Mouse (Mus musculus) induced T-regulatory cell, adult 2 months (primary cell): ENCODE data around the gene Nsun7.
"Not testable (repeated sequence)": the region's sequence is repeated elsewhere in the genome, so short reads cannot be mapped to it uniquely, and the experiment has no call there.

ENCODE experiments used
- DNase-seq: peaks from one replicate; pipeline ENCODE4 v3.0.0-alpha.2; 2012; ENCODE audit warnings: low read depth

The Nsun7 gene

DNA sequence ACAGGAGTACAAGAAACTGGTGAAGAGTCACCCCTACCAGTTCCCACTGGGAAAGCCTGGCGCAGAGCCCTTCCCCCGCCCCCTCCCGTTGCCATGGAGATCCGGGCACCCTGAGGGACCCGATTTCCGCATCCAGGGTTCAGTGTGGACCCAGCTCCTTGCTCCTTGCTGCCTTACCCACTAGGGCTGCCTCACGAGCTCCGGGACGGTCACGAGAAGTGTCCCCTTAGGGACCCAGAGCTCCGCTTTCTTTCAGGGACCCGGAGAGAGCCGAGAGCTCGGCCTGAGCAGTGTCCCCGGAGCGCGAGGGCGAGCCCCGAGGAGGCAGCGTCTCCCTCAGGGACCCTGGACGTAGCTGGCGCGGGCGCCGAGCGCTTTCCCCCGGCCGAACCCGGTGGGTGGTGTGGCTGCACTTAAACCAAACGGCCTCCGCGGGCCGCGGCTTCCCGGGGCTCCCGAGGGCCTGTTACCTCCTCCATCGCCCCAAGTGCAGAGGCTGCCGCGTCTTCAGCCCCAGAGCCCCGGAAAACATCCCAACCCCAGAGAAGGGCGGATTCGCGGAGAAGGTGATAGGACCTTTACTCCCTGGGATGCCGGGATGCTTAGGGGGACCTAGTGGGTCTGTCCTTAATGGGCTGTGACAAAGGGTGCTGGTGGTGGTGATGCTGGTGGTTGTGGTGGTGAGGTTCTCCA is at the start of gene Nsun7:
Gene Nsun7 (plus strand): TSS at position 142 of the 693 bp plus-strand sequence.
- peak; percentile 76 for DNase-seq

DNA sequence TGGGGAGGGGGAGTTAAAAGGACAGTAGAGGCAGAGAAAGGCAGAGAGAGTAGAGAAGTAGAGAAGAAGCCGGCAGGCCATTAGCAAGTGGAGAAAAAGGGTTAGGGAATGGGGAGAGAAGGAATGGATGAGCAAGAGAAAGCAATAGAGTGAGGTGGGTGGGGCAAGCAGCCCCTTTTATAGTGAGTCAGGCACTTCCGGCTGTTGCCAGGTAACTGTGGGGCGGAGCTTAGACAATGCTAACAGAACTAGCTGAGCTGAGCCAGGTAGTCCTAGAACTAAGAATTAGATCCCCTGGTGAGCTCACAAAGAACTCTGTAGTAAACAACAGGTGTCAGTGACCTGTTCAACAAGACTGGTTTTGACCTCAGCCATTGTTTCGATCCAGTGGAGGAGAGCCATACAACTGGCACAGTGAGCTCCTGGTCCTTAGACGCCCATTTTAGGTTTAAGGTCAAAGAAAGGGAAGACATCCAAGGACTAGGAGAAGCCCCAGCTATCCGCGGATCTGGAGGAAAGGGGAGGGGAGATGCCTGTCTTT is 45.2 kb upstream of the Nsun7 start:
- no peak for DNase-seq

DNA sequence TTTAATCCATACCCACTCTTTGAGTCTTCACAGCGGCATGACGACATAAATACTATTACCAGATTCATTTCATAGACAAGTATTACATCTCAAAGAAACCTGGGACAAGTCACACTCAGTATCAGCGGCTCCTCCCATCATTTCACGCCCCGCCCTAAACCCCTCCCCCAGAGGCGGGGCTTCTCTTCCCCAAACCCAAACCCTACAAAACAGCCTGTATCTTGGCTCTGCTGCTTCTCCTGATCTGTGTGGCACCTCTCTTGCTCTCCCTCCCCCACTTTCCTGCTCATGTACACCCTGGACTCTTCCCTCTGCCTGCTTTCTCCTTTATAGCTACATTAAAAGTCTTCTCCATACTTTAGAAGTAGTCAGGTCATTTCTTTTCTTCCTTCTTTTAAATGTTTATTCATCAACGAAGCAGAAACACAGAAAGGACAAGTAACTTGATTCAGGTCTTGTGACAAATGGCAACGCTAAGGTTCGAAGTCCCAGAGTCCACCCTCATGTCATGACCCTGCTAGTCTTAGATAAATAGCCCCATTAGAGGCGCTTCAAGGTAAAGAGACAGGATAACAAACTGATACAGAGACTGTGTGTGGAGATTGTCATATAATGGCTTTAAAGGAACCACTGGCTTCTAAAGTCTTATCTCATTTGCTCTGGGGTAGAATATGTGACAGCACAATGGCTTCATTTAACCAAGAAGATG is 44.0 kb upstream of the Nsun7 start:
- peak; percentile 35 for DNase-seq

DNA sequence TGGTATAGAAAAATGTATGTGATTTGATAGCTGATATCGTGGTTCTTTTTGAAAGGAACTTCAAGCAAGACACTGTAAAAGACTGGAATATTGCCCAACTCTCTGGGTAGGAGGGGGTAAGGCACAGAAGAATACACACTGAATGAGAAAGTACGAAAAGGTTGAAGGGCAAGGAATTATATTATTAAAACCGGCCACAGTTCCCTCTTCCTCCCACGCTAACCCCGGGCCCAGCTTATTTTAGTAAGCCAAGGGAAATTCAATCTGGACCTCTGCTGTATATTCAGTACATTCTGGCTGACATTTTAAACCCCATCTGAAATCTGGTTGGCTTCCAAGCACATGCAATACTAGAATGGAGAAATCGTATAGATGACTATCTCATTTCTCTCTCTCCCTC is 40.0 kb upstream of the Nsun7 start:
- DNase-seq, result no peak

DNA sequence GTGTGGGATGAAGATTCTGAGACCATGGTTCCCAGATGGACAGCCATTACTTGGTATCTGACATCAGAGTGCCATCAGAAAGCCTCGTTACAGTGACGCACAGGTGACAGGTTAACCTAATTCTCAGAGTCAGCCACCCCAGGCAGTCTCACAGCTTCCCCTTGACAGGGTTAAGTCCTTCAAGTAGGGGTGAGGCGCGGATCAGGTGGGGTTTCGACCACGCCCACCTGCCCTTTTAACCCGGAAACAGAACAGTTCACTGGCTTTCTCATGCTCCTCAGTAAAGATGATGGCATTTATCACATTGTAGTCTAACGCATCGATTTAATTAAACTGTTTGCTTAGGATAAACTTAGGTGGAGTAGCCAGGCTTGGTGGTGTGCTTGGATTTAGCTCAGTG is 39.1 kb upstream of the Nsun7 start:
- DNase-seq, result no peak

DNA sequence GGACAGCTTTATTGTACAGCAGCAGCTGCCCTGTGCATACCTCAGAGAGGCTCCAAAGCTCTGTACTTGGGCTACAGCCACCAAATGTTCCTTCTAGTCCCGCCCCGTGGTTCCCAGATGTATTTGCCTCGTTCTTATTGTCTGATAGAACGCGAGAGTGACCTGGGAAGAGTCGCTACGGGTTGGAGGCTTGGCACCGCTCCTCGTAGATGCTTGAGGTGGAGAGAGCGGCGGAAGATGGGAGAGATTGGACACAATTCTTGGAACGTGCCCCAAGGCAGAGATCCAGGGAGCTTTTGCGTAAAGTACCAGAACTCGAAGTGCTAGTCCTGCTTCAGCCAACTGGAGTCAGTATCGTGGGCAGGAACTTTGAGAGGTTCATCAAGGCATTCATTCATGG is 36.8 kb upstream of the Nsun7 start:
- no peak for DNase-seq

DNA sequence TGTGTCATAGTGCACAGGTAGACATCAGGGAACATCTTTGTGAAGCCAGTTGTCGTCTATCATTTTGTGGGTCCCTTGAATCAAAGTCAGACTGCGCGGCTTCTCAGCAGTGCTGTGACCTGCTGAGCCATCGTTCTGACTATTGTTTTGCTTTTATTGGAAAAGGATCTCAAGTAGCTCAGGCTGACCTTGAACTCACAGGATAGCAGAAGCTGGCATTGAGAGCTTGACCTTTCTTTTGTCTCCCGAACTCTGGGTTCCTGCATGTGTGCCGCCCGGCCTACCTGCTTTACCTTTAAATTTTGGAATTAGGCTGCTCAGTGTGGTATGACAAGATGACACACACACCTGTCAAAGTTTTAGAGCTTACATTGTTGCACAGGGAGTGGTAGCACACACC is 33.2 kb upstream of the Nsun7 start:
- no peak for DNase-seq

DNA sequence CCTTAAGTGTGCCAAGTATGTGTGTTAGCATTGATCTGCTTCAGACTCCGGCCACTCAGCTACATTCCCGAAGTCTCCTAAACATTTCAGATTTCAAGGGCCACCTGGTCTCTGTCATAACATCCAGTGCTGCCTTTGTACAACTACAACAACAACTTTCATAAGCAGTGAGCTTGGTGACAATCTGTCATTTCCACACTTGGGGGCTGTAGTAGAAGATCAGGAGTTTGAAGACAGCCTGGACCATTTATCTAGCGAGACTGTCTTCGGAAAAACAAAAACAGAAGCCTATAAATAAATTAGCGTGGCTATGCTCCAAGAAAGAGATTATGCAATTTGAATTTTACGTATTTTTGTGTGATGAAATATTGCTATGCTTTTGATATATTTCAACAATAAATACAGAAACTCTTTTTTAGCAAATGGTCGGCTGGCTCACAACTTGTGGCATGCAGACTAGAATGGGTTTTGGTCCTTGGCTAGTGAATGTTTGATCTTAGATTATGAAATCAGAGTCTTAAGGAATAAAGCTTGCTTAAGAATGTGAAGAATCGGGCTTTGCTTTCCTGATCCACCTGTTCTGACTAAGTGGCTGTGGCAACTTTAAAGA is 27.9 kb upstream of the Nsun7 start:
- no peak for DNase-seq

DNA sequence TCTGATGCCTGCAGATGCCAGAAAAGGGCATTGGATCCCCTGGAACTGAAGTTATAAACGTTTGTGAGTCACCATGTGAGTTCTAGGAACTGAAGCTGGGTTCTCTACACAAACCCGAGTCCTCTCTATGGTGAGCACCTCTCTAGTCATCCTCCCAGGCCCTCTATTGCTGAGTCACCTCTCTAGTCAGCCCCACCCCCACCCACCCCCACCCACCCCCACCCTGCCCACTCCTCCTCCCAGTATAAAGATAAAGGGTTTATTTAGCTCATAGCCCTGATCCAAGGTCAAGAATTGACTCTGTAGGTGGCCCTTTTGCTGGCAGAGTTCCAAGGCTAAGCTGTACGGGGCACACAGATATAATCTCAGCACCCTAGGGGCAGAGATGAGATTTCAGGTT is 27.2 kb upstream of the Nsun7 start:
- no peak for DNase-seq

DNA sequence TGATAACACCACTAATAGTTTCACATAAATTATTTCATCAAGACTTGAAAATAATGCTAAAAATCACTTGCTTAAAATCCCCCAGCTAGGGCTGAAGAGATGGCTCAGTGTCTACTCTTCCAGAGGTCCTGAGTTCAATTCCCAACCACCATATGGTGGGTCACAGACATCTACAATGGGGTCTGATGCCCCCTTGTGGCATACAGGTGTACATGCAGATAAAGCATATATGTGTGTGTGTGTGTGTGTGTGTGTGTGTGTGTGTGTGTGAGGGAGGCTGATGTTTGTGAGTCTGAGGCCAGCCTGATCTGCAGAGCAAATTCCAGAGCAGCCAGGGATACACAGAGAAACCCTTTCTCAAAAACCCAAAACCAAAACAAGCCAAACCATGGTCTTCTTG is 17.8 kb upstream of the Nsun7 start:
- peak; percentile 66 for DNase-seq

DNA sequence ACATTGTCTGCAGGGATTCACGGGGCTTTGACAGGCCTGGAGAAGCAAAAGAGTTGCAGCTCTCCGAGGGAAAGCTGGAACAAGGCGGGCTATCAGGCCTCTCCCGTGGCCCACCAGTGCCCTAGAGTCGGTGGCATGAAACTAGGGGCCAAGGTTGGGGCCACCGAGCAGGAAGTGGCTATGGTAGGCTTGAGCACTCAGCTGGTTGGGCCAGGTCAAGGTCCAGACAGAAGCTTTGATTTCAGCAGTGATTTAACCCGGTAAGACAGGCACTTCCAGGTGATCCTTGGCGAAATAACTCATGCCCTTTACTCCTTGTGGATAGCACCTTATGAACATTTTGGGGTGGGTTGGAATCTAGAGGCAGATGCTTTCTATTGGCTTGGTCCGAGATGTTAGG is 16.2 kb upstream of the Nsun7 start:
- no peak for DNase-seq

DNA sequence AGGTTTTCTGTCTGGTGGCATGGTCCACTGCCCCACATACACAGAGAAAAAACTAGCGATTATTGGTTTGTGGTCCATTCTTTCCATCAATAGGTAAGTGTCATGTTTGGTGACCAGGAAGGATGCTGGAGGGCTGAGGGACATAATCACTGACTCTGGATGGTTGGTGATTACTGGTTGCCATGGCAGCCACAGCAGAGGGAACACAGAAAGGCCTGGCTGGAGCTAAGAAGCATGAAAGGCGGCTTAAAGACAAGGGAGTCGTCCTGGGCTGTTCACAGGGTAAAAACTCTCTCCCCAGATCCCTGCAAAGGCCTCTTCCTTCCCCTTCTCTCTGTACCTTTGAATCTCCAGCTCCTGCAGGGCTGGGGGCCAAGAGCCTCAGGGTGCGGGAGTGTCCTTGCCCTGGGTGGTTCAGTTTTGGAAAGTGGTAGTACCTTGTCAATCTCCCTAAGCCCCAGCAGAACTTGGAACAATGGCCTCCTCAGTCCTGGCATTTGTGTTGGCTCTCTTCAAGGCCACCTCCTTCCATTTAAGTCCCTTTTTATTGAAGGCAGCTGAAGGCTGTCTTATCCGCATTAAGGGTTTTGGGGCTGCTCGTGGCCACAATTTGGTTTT is 15.5 kb upstream of the Nsun7 start:
- DNase-seq, result no peak

DNA sequence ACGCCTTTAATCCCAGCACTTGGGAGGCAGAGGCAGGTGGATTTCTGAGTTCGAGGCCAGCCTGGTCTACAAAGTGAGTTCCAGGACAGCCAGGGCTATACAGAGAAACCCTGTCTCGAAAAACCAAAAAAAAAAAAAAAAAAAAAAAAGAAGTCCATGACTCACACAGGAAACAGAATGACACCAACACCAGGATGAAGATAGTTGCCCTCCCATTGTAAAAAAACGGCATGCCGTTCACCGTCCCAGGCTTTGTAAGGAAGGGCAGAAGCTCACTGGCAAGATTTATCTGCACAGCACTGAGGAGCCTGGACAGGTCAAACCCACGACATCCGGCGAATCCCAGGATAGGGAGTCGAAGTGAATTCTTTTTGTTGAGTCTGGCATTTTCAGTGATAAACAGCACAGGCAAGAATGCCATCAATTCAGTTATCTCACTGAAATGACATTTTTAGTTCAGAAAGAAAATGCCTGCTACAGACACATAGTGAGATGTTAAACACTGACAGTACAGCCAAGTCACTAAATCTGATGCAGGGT is 13.7 kb upstream of the Nsun7 start:
- no peak for DNase-seq

DNA sequence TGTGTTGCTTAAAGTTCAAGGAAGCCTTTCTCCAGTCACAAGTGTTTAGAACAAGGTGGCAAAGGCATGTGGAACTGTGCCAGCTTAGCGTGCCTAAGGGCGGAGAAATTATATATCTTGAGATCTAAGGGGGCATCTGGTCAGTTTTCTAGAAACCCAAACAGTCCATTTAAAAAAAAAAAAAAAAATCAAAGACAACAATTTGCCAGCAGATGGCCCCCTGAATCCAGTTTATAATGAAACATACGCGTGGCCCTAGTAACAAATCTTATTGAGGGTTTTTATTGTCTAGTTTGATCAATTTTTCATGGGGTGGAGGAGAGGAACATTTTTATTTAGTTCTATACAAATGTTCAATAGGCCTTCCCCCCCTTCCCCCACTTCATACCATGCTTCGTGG is 6.5 kb upstream of the Nsun7 start:
- DNase-seq, result no peak

DNA sequence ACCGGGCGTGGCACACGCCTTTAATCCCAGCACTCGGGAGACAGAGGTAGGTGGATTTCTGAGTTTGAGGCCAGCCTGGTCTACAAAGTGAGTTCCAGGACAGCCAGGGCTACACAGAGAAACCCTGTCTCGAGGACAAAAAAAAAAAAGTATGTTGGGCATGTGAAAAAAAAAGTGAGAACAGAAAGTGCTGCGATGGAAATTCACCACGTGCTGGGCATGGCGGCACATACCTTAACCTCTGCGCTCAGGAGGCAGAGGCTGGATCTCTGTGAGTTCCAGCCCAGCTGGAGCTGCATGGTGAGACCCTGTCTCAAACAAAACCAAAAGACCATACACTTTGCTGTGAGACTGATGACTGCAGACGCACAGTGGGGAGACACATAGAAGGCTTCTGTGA is 4.7 kb upstream of the Nsun7 start:
- DNase-seq, result no peak

DNA sequence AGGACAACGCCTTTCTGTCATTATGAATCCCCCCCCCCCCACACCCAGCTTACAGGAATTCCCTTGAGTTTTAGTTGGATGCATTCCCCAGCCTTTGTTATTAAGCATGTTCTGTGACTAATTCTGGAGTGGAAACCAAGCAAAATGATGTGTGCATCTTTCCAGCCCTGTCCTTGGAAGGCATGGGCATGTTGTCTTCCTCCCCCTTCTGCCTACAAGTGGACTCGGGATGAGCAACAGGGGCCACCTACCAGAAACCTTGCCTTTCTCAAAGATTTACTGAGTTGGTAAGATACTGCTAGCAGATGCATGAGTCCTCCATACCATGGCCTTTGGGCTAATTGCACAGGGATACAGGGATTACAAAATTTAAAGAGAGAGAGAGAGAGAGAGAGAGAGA is 697 bp upstream of the Nsun7 start:
- DNase-seq, result no peak

DNA sequence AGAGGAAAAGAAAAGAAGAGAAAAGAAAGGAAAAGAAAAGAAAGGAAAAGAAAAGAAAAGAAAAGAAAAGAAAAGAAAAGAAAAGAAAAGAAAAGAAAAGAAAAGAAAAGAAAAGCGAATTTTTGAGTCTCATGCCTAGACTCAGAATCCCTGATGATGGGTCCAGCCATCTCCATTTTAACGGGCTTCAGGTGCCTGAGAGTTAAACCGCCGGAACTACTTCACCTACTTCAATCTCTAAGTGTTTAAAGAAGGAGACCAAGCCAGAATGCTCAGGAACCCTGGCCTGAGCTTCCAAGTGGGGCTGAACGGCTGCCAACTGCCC is 304 bp upstream of the Nsun7 start:
- DNase-seq, result not testable (repeated sequence)

DNA sequence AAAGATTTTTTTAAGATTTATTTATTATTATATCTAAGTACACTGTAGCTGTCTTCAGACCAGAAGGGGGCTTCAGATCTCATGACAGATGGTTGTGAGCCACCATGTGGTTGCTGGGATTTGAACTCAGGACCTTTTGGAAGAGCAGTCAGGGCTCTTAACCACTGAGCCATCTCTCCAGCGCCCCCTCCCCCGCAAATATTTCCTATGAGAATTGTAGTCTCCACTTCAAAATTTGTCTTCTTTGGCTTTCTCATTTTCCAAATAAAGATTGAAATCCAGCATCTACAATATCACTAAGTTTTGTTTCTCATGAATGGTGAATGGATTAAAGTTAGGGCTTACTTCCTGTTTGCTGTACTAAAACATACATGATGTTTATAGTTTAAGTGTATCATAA is 2.8 kb downstream of the Nsun7 start:
- no peak for DNase-seq

DNA sequence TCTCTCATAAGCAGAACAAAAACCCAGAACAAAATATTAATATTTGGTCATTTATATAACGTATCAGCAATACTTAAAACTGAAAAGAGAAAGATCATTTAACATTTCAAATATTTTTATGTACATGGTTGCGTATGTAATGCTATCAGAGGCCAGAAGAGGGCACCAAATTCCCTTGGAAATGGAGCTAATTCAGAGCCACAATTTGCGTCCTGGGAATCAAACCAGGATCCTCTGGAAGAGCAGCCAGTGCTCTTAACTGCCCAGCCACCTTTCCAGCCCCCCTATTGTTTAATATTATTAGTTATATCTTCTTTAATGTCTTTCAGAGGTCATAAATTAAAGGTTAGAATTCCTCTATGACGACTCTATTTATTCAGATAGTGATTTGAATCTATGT is 3.7 kb downstream of the Nsun7 start:
- peak; percentile 68 for DNase-seq

DNA sequence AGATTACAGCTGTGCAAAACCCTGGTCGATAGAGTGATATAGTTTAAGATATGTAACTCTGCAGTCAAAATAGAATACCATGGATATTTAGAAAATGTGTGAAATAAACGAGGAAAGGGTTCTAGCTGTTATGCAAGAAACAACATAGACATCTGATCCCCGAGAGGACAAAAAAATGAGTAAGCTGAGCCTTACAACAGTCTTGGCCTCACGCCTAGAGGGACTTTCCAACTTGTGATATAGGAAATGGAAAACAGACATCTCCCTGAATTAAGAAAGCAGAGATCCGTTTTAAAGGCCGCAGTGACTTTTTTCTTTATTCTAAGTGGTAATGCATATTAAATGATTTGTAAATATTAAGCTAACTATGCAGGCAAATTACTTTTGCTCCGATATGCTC is 9.9 kb downstream of the Nsun7 start:
- no peak for DNase-seq

DNA sequence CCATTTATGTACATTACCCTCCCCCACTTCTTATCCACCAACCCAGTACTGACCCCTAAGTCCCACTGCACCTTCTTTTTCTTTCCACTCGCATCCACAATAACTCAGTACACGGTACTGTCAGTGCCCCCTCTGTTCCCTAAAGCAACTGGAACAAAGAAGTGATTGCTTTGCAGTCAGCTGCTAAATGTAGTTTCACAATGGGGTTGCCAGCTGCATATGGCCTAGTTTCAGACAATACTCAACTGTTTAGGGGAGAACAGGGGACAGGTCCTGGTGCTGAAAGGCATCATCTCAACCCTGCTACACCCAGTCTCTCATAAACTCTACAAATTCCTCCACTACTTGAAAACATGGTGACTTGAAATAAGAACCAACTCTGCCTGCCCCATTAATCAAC is 11.4 kb downstream of the Nsun7 start:
- no peak for DNase-seq

DNA sequence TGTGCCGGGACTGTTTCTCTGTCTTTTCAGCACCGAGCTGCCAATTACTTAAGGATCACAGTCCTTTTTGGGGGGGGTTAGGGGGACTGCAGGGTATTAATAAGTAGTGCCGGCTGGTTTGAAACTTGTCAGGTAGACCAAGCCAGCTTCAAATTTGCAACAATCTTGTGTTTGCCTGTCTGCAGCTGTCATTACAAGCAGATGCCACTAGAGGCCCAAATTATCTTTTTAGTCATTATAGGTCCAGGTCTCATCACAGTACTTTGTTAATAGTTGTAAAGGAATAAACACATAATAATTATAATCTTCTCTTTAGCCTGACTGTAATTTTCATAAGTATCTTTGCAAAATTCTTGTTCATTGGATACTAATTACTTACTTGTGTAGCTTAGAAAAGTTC is 14.7 kb downstream of the Nsun7 start:
- no peak for DNase-seq

DNA sequence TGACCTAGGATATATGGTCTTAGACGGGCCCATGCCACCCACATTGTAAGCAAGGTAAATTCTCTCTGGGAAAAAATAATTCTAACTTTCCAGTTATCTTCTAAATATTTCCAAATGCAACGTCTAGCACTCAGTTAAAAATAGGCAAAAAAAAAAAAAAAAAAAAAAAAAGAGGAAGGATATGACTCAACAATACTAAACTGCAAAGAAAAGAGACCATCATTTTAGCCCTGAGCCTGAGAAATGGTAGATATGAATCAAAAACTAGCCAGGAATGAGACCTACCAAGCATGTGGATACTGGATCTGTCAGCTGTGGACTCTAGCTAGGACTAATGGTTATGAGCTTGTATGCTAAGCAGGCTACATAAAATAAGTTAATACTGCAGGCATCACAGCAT is 20.0 kb downstream of the Nsun7 start:
- no peak for DNase-seq
